Mouse (Mus musculus) layer of hippocampus, adult 2 months (tissue): Measurements from ENCODE around the gene Srp68. TPM values are rescaled to one million over a fixed set of nuclear protein-coding genes. Genes with fewer than 3 reads are reported as not detected.
"Not testable (repeated sequence)": the region's sequence is repeated elsewhere in the genome, so short reads cannot be mapped to it uniquely, and the experiment has no call there.

Experiments
- DNase-seq, 2 experiments: peaks; one replicate each; pipeline ENCODE4 v3.0.0; 2022; ENCODE audit warnings: low spot score in 2 of 2
- H3K27ac ChIP-seq: fragments of 200-600 bp; 2 replicates; pipeline ENCODE4 v1.8.1; 2022
- H3K4me3 ChIP-seq: fragments of 200-600 bp; 2 replicates; pipeline ENCODE4 v1.8.1; 2022; ENCODE audit warnings: mild to moderate bottlenecking
- CTCF ChIP-seq: fragments of 200-600 bp; conservative IDR thresholded peaks from 2 replicates; pipeline ENCODE4 v1.8.1; 2022; ENCODE audit warnings: antibody characterized with exemption, mild to moderate bottlenecking, moderate library complexity
- total RNA-seq, 2 experiments: library from RNA; stranded (reverse); gene quantifications; 2 replicates each; pipeline ENCODE4 v1.2.3; 2021

The Srp68 gene
- total RNA-seq, 2 experiments from 2014 or later = 63.7 to 64.1 TPM

DNA sequence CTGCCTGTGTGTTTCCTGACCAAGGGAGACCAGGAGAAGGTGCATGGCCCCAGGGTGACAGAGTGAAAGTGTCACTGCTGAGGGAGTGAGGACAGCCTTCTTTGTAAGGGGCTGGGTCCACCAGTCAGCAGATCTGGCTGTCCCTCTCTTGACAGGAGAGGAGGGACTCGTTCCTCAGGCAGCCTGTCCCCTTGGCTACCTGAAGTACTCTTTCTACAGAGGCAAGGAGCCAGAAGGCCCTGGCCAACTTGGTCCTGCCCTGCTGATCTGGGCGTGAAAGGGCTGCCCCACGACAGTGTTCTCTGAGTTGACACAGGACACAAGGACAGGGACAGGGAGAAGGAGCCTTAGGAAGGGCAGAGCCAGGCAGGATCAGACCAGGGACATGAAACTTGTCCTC lies 23.0 kb upstream of the Srp68 start:
- Histone ChIP-seq H3K27ac (no peak overlapping the region), H3K4me3 (no peak overlapping the region)
- TF ChIP-seq CTCF = no peak
- DNase-seq = no peak

DNA sequence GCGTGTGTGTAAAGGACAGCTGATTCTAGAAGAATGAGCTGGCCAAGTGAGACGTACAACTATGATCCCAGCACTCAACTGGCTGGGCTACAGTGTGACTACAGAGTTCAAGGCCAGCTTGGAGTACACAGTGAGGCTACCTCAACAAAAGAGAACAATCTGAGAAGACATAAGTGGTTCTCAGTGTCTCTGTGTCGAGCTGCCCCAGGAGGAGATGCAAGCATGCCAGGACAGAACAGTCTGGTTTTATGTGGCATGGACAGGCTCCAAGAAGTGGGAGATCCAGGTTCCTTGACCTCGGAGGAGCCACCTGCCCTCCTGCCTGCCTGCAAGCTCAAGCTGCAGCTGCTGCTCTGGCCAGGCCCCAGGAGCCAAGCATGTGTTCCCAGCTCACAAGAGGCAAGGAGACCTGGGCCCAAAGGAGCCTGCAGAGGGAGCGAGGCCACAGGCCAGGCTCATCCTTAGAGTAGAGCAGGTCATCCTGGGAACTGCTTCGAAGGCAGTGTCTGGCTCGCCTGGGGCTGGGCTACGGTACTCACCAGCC lies 22.2 kb upstream of the Srp68 start:
- Histone ChIP-seq H3K4me3 (no peak overlapping the region), H3K27ac (no peak overlapping the region)
- TF ChIP-seq CTCF = no peak
- no peak for DNase-seq

DNA sequence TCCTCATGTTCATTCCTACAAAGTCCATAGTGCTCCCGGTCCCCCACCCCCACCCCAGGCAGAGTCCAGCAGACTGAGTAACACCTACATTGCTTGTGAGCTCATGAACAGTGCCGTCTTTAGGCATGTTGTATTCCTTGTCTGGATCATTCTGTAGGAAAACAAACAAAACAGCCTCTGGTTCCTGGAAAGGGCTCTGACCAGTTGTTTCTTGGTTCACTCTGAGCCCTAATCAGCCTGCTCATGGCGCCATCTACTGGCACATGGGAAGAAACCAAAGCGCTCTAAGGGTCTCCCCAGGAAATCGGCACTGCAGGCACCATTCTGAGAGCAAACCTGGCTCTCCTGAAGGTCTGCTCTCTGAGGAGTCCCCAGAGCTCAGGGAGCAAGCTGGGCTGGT lies 20.3 kb upstream of the Srp68 start:
- DNase-seq = peak; percentile 33 to 53
- TF ChIP-seq CTCF = peak; percentile 82
- no peak overlapping the region for H3K4me3 ChIP-seq
- H3K27ac ChIP-seq = no peak overlapping the region

DNA sequence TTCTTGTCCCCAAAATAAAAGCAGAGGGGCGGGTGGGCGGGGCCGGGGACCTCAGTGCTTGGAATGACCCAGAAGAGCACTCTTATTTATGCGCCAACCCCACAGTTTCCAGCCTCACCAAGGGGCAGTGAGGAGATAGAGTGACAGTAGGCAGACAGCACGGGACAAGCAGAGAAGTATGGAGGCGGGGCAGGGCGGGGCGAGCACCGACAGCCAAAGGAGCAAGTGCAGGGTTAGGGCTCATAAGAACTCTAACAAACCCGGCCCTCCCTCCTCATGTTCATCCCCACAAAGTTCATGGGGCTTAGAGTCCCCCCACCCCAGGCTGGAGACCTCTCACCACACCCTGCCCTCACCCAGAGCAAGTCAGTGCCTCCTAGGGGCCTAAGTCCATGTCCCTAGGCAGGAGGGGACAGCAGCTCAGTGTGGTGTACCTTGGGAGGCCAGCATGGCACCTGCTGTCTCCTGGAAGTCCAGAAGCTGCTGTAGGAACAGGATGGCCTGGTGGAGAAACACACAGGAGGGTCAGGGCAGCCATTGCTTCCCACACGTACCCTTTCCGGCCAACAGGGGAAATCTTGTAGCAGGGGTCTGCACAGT lies 19.6 kb upstream of the Srp68 start:
- H3K4me3 ChIP-seq = no peak overlapping the region
- TF ChIP-seq CTCF = no peak
- no peak for DNase-seq

DNA sequence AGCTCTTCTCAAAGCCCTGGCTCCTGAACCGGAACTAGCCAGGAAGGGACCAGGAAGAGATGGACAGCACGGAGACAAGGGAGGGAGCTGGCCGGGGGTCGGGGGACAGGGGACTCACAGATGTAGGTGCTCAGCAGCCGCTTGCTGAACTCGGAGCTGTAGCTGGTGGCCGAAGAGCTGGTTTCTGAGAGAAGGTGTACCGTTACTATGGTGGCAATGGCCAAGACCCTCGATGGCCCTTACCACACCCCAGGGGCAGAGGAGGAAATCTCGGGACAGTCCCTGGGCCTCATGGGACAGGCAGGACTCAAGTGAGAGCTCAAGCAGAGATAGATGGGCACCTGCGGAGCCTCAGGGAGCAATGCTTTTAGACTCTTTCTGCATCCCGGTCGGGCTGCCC lies 18.4 kb upstream of the Srp68 start:
- DNase-seq = no peak
- no peak for TF ChIP-seq CTCF
- H3K4me3 ChIP-seq = no peak overlapping the region
- H3K27ac ChIP-seq = no peak overlapping the region

More for the DNA sequence above, 19.6 kb upstream of the Srp68 start:
- H3K27ac ChIP-seq = no peak overlapping the region

DNA sequence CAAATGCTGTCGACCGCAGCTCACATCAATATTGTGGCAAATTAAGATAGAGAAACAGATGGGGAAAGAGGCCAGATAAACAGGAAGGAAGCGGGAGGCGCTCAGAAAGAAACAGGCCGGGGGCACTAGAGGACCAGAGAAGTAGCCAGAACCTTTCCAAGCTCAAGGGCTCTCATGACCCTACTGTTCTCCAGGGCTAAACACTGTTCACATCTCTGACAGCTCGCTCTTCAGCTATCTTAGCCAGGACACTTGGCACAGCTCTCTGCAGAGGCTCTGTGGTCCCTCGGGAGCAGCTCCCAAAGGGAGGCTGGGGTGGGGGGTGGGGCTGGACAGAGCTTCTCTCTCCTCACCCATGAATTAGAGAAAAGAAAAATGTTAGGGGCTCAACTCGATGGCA lies 16.5 kb upstream of the Srp68 start:
- no peak for TF ChIP-seq CTCF
- Histone ChIP-seq H3K27ac (no peak overlapping the region), H3K4me3 (no peak overlapping the region)
- no peak for DNase-seq

DNA sequence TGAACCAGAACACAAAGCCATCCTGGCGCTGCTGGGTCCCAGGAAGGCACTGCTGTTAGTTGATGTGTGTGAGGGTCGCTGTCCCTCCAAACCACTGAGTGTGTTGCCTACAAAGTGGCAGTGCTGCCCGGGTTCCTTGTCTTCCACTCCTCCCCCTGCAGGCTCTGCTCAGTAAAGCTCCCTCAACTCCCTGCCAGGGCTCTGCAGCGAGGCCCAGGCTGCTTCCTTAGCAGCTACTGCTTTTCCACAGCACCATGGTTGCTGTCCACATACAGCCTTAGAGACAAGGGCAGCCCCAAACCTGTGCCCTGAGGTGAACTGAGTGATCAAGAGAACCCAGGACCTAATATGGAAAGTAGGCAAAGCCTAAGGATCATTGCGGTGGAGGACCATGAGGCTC lies 13.3 kb upstream of the Srp68 start:
- H3K4me3 ChIP-seq = no peak overlapping the region
- H3K27ac ChIP-seq = no peak overlapping the region
- peak; percentile 30 for TF ChIP-seq CTCF
- no peak for DNase-seq

DNA sequence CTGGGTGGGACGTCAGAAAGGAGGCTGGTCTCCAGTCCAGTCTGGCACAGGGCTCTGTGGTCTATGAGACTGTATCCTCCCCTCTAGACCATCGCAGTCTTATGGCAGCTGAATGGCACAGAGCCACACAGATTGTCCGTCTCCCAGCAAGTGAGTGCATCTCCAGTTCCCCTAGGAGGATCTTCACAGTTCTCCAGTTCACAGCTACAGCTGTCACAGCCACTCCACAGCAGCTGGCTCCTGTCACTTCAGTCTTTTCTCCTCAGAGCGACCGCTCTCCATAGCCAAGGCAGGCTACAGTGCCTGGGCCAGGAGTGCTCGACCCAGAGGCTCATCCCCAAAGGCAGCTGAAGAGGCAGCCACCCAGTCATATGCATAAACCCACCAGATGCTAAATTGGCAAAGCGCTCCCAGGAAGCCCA lies 11.8 kb upstream of the Srp68 start:
- no peak overlapping the region for H3K27ac ChIP-seq

DNA sequence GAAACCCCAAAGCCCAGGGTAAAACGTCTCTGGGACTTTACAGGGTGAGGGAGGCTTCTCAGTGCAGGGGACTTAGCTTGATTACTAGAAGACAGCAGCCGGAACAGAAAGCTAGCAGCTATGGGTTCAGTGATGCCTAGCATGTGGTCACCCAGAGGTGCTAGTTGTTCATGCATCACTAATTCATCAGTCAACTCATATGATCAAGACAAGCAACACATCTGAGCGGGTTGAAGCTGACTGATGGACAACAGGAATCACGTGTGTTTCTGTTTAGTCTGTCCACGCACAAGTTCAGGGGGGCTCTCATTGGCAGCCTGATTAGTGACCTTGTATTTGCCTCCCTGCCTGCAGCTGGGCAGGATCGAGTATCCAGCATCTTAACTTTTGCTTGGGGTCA lies 10.0 kb upstream of the Srp68 start:
- Histone ChIP-seq H3K27ac (no peak overlapping the region), H3K4me3 (no peak overlapping the region)
- no peak for TF ChIP-seq CTCF
- DNase-seq = no peak

More for the DNA sequence above, 11.8 kb upstream of the Srp68 start:
- no peak for TF ChIP-seq CTCF
- no peak for DNase-seq
- no peak overlapping the region for H3K4me3 ChIP-seq

DNA sequence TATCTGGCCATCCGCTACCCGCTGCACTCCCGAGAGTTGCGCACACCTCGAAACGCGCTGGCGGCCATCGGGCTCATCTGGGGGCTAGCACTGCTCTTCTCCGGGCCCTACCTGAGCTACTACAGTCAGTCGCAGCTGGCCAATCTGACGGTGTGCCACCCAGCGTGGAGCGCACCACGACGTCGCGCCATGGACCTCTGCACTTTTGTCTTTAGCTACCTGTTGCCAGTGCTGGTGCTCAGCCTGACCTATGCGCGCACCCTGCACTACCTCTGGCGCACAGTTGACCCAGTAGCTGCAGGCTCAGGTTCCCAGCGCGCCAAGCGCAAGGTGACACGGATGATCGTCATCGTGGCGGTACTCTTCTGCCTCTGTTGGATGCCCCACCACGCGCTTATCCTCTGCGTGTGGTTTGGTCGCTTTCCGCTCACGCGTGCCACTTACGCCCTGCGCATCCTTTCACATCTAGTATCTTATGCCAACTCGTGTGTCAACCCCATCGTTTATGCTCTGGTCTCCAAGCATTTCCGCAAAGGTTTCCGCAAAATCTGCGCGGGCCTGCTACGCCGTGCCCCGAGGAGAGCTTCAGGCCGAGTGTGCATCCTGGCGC lies 9.0 kb upstream of the Srp68 start:
- no peak overlapping the region for H3K4me3 ChIP-seq
- DNase-seq = no peak
- TF ChIP-seq CTCF = no peak
- no peak overlapping the region for H3K27ac ChIP-seq

DNA sequence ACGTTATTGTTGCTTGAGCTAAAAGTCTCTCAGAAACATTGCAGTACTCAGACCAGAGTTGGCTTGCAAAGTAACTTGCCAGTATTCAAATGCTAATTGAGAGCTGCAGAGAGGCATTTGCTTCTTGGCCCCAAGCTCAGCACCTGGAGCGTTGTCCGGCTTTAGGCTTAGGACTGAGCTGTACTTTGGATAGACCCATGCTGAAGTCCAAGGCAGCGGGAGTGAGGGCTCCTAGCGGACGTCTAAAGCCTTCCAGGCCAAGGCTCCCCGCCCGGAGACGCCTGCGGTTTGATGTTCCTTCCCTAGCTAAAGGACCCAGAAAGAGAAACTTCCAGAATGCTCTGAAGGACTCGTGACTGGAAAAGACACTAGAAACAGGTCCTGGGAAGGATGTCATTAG lies 8.1 kb upstream of the Srp68 start:
- no peak for DNase-seq
- no peak overlapping the region for H3K4me3 ChIP-seq
- TF ChIP-seq CTCF = no peak
- H3K27ac ChIP-seq = no peak overlapping the region

DNA sequence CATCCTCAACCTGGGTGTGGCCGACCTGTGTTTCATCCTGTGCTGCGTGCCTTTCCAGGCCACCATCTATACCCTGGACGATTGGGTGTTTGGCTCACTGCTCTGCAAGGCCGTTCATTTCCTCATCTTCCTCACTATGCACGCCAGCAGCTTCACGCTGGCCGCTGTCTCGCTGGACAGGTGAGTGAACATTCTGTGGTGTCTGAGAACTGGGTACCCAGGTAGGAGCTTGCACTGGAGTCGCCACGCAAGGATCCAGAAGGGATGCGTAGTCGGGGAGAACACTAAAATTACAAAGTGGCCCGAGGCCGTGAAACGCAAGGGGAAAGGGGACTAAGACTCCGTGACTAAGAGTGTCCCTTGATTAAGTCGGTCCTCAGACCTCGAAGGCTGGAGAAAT lies 7.7 kb upstream of the Srp68 start:
- no peak overlapping the region for H3K4me3 ChIP-seq
- no peak for DNase-seq
- H3K27ac ChIP-seq = no peak overlapping the region
- TF ChIP-seq CTCF = no peak

DNA sequence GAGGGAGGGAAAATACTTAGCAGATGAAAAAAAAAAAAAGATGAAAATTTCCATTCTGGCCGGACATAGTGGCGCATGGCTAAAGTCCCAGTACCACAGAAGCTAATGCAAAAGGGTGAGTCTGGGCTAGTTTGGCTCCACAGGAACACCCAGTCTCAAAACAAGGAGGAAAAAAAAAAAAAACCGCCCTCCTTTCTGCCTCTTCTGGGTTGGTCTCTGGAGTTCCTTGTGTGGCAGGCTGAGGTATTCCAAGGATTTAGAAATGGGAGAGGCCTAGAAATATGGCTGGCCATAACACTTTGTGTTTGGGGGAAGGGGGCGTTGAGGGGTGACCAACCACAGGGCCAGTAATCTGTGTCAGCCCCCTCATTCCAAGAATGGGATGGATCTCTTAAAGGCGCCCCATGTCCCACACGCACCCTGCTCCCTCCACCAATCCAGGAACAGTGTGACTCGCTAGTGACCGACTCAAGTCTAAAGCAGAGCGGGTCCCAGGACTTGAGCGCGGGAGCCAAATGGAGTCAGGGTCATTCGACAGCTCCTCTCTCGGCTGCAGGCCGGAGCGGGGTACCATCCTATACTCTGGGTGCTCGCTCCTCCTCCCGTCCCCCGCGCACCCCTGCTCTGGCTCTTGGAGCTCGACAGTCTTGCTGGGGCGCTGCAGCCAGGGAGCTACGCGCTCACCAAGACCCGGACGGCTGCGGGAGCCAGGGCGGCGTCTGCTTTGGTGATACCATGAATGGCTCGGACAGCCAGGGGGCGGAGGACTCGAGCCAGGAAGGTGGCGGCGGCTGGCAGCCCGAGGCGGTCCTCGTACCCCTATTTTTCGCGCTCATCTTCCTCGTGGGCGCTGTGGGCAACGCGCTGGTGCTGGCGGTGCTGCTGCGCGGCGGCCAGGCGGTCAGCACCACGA lies 7.0 kb upstream of the Srp68 start, which contains the start of gene Galr2:
Gene Galr2 (plus strand): TSS at position 189 of the 913 bp plus-strand sequence.
- DNase-seq = no peak
- no peak within 1 kb of the TSS for H3K4me3 ChIP-seq

DNA sequence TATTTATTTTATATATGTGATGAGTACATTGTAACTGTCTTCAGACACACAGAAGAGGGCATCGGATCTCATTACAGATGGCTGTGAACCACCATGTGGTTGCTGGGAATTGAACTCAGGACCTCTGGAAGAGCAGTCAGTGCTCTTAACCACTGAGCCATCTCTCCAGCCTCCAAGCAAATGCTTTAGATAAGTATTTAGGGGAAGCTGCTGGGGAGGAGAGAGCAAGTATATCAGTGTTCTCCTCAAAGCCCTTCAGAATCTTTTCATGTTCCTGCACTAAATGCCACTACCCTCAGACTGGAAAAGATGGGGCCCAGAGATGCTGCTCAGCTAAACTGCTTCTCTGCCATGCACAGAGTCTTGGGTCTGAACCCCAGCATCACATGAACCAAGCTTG lies 3.2 kb upstream of the Srp68 start:
- H3K4me3 ChIP-seq, DNase-seq, H3K27ac ChIP-seq: not testable (repeated sequence)

More for the DNA sequence above, 7.0 kb upstream of the Srp68 start, which contains the start of gene Galr2:
- TF ChIP-seq CTCF = 0 out of 2 replicates have a peak, but pooled peaks have one; percentile 3
- no peak within 1 kb of the TSS for H3K27ac ChIP-seq
